9 mouse cellular contexts compared by ENCODE assay signal in the genomic region with DNA sequence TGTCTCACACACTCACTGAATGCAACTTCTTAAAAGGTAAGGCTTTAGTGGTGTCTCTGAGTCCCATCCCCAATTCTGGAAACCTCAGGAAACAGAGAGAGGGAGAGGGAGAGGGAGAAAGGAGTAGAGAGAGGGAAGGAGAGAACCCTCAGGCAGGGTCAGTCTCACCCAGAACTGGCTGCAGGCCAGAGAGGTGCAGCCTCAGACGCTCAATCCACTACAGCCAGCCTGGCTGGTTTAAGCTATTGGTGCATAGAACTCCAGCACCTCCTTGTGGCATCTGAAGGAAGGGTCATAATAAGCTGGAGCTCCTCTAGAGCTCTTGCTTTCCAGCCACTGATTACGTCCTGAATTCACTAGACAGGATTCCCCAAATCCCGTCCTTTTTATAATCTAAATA. TPM values are rescaled to one million over a fixed set of nuclear protein-coding genes. Genes with fewer than 3 reads are reported as not detected.
DNase-seq lines count a peak whose midpoint lies in the region; ATAC-seq and TF ChIP-seq lines count a peak whose summit lies in the region.
"Had no signal": no experiment of that assay in that cellular context is flagged by ENCODE, and none has a peak within 500 bp of the region (broad histone marks: within the 10 kb centered on the region; RNA-seq: fewer than 3 reads in every experiment).

No protein-coding gene starts in this region.

- no peak for TF ChIP-seq EP300 in lung, postnatal 0 days (IDR thresholded peaks at IDR 0.05)

- no peak overlapping the region for H3K27ac ChIP-seq in embryonic facial prominence, embryonic 14.5 days (replicated peaks; ENCODE audit: low read depth, low read length)
- H3K27ac ChIP-seq in lung, postnatal 0 days (ENCODE audit: low read length) = no peak overlapping the region

- H3K9ac ChIP-seq in embryonic facial prominence, embryonic 14.5 days (ENCODE audit: low read depth, low read length) = no peak overlapping the region
- no peak overlapping the region for H3K9ac ChIP-seq in lung, postnatal 0 days (replicated peaks; ENCODE audit: low read depth)

- ATAC-seq in frontal cortex, adult (ENCODE audit: low TSS enrichment) = peak; percentile 69
- ATAC-seq in embryonic facial prominence, embryonic 14.5 days (ENCODE audit: low read depth) = peak; percentile 75
- ATAC-seq in lung, postnatal 0 days = peak; percentile 71

- 21% methylated on average over 3 of the region's 3 CpGs for WGBS in embryonic facial prominence, embryonic 14.5 days
- 10% methylated on average over 3 of the region's 3 CpGs for WGBS in lung, postnatal 0 days

- no peak overlapping the region for H3K4me3 ChIP-seq in embryonic facial prominence, embryonic 14.5 days (ENCODE audit: low read depth, low read length)
- H3K4me3 ChIP-seq in lung, postnatal 0 days (ENCODE audit: low read depth, low read length) = no peak overlapping the region
- H3K4me3 ChIP-seq: megakaryocyte, embryonic 14.5 days had no signal

- no peak overlapping the region for H3K4me2 ChIP-seq in embryonic facial prominence, embryonic 14.5 days (ENCODE audit: low read depth, low read length)
- no peak overlapping the region for H3K4me2 ChIP-seq in lung, postnatal 0 days (replicated peaks; ENCODE audit: low read depth, low read length)

- no peak for DNase-seq in frontal cortex, postnatal 25 days (ENCODE audit: low spot score in 2 of 2)
- peak; percentile 66 for DNase-seq in adrenal gland, postnatal 25 days
- peak; percentile 87 for DNase-seq in embryonic facial prominence, embryonic 14.5 days (ENCODE audit: low spot score)
- peak; percentile 68 to 80 for DNase-seq in heart, postnatal 14 days
- DNase-seq in kidney, postnatal 36 days = peak; percentile 85 to 88
- peak; percentile 90 for DNase-seq in lung, postnatal 0 days (ENCODE audit: low spot score)
- peak; percentile 56 for DNase-seq in right cerebral cortex, postnatal 14 days

- TF ChIP-seq CTCF in lung, postnatal 0 days (IDR thresholded peaks at IDR 0.05) = peak; percentile 87

- no peaks in the 10 kb centered on the region; the same call in 1 of the 2 replicates for H3K4me1 ChIP-seq in embryonic facial prominence, embryonic 14.5 days (ENCODE audit: control insufficient read depth, insufficient read depth, low read length)
- H3K4me1 ChIP-seq in lung, postnatal 0 days (ENCODE audit: insufficient read depth, low read depth, low read length) = peaks cover 11% of the 10 kb centered on the region; the same call in 1 of the 2 replicates

- intact Hi-C loops in heart, postnatal 14 days (cut with DNase I) = loop anchor here (1.0 kb wide), 1 partner anchor 26 kb away; no protein-coding TSS in a partner anchor

- no peaks in the 10 kb centered on the region for H3K9me3 ChIP-seq in embryonic facial prominence, embryonic 14.5 days (ENCODE audit: control insufficient read depth, low read length)
- no peaks in the 10 kb centered on the region for H3K9me3 ChIP-seq in lung, postnatal 0 days (ENCODE audit: low read length)
- H3K9me3 ChIP-seq: megakaryocyte, embryonic 14.5 days had no signal

- H3K27me3 ChIP-seq in embryonic facial prominence, embryonic 14.5 days (replicated peaks; ENCODE audit: control insufficient read depth, insufficient read depth, low read length) = no peaks in the 10 kb centered on the region
- H3K27me3 ChIP-seq in lung, postnatal 0 days (replicated peaks; ENCODE audit: insufficient read depth, low read length) = no peaks in the 10 kb centered on the region

- peaks cover 28% of the 10 kb centered on the region for H3K36me3 ChIP-seq in embryonic facial prominence, embryonic 14.5 days (ENCODE audit: control insufficient read depth, insufficient read depth, low read length)
- H3K36me3 ChIP-seq in lung, postnatal 0 days (ENCODE audit: insufficient read depth, low read length) = peaks cover 25% of the 10 kb centered on the region

RNA-seq across cellular contexts. Expression of a gene that starts 1.0 kb away (rescaled TPM):
- 51.0 and 70.2 TPM in 2 replicates for total RNA-seq in adrenal gland, postnatal 25 days (2021)
- 52.6 and 59.1 TPM in 2 replicates for polyA plus RNA-seq in embryonic facial prominence, embryonic 14.5 days (2014; fragmentation: Nextera tagmentation; extraction: Ambion mirVana)
- 10 to 100 TPM; 52.9 to 60.8 TPM for total RNA-seq in heart, postnatal 14 days (2021)
- polyA plus RNA-seq in lung, postnatal 0 days (2015; fragmentation: Nextera tagmentation; extraction: Ambion mirVana) = 153 and 184 TPM in 2 replicates

RNA-seq across cellular contexts. Expression of a gene that starts 18.2 kb away (rescaled TPM):
- total RNA-seq in adrenal gland, postnatal 25 days (2021) = 286 and 328 TPM in 2 replicates
- 47.9 and 50.4 TPM in 2 replicates for polyA plus RNA-seq in embryonic facial prominence, embryonic 14.5 days (2014; fragmentation: Nextera tagmentation; extraction: Ambion mirVana)
- total RNA-seq in heart, postnatal 14 days (2021) = 10 to 100 TPM; 71.9 to 80.7 TPM
- polyA plus RNA-seq in lung, postnatal 0 days (2015; fragmentation: Nextera tagmentation; extraction: Ambion mirVana) = 55.4 and 58.7 TPM in 2 replicates

RNA-seq across cellular contexts. Expression of a gene that starts 30.2 kb away (rescaled TPM):
- total RNA-seq in adrenal gland, postnatal 25 days (2021) = 51.8 and 56.0 TPM in 2 replicates
- polyA plus RNA-seq in embryonic facial prominence, embryonic 14.5 days (2014; fragmentation: Nextera tagmentation; extraction: Ambion mirVana) = 47.7 and 50.3 TPM in 2 replicates
- 10 to 100 TPM; 27.9 to 28.3 TPM for total RNA-seq in heart, postnatal 14 days (2021)
- polyA plus RNA-seq in lung, postnatal 0 days (2015; fragmentation: Nextera tagmentation; extraction: Ambion mirVana) = 29.5 and 32.3 TPM in 2 replicates

RNA-seq across cellular contexts. Expression of a gene that starts 30.6 kb away (rescaled TPM):
- 28.9 and 33.7 TPM in 2 replicates for total RNA-seq in adrenal gland, postnatal 25 days (2021)
- 16.3 and 18.9 TPM in 2 replicates for polyA plus RNA-seq in embryonic facial prominence, embryonic 14.5 days (2014; fragmentation: Nextera tagmentation; extraction: Ambion mirVana)
- 10 to 100 TPM; 23.3 to 24.5 TPM for total RNA-seq in heart, postnatal 14 days (2021)
- 21.1 and 22.3 TPM in 2 replicates for polyA plus RNA-seq in lung, postnatal 0 days (2015; fragmentation: Nextera tagmentation; extraction: Ambion mirVana)

Comparison
In these comparisons a context has a peak if more than half of its experiments do, and no peak if none do; other contexts are left out.
1. DNase-seq: peak in adrenal gland, postnatal 25 days (single experiment), embryonic facial prominence, embryonic 14.5 days (single experiment), heart, postnatal 14 days (2 of 2), kidney, postnatal 36 days (2 of 2), lung, postnatal 0 days (single experiment) and right cerebral cortex, postnatal 14 days (single experiment); none in frontal cortex, postnatal 25 days (0 of 2).
2. Peak in every context shown above with its lines, with median percentiles within 50 percentile points of each other: ATAC-seq.